Mouse (Mus musculus) embryonic fibroblast, embryonic 13.5 days (primary cell): Measurements from ENCODE around the gene Tmc6.

Source experiments
- CTCF ChIP-seq: IDR thresholded peaks from 2 replicates; pipeline ENCODE4 v1.5.1; 2011; ENCODE audit warnings: mild to moderate bottlenecking, control low read depth, low read length, moderate library complexity, borderline replicate concordance; ENCODE audit not compliant: insufficient read depth
- POLR2A ChIP-seq: IDR thresholded peaks from 2 replicates; pipeline ENCODE4 v1.6.1; 2011; ENCODE audit warnings: low read depth, mild to moderate bottlenecking, control low read depth, low read length, moderate library complexity

GRCm38 (mm10) chr11:117810401-117811046, 28.5 kb upstream of the Tmc6 start:
- TF ChIP-seq CTCF (peak; percentile 16; the same call in 1 of the 2 replicates), POLR2A (peak; percentile 51)
